Mouse (Mus musculus) G1E (cell line): ENCODE data around the gene Tln2.

Experiments
- CTCF ChIP-seq: IDR thresholded peaks from 2 replicates; pipeline ENCODE4 v1.5.1; 2012; ENCODE audit warnings: low read depth, low read length, inconsistent platforms, mixed read lengths
- GATA1 ChIP-seq: IDR thresholded peaks from 2 replicates; pipeline ENCODE4 v1.6.1; 2012; ENCODE audit warnings: borderline replicate concordance, low read length, inconsistent platforms, mixed read lengths
- POLR2AphosphoS5 ChIP-seq: IDR thresholded peaks from 2 replicates; pipeline ENCODE4 v1.6.1; 2012; ENCODE audit warnings: low read depth, low read length, inconsistent platforms; ENCODE audit not compliant: insufficient replicate concordance
- TAL1 ChIP-seq: conservative IDR thresholded peaks from 2 replicates; pipeline ENCODE4 v1.6.1; 2012; ENCODE audit warnings: low read depth, low read length, inconsistent platforms, mixed read lengths

- TF ChIP-seq CTCF (no peak), GATA1 (no peak), POLR2AphosphoS5 (no peak), TAL1 (no peak)
Observed at GRCm38 (mm10) chr9:67299164-67299563, 260.3 kb downstream of the Tln2 start.
